Mouse (Mus musculus): ENCODE data around the gene Spo11.

Spo11 gene

GRCm38 (mm10) chr2:173010220-173010717 lies 32.8 kb downstream of the Spo11 start:
- DNase-seq, result no peak

- DNase-seq, result no peak
Observed at GRCm38 (mm10) chr2:173011440-173011839, 33.9 kb downstream of the Spo11 start.

GRCm38 (mm10) chr2:173014741-173015287 lies 37.3 kb downstream of the Spo11 start:
- DNase-seq, result no peak

GRCm38 (mm10) chr2:173017940-173018339 lies 40.4 kb downstream of the Spo11 start:
- DNase-seq, result no peak

- DNase-seq, result peak; percentile 27 to 53
Observed at GRCm38 (mm10) chr2:173018618-173019017, 41.1 kb downstream of the Spo11 start.

GRCm38 (mm10) chr2:173019322-173019721 lies 41.8 kb downstream of the Spo11 start:
- no peak for DNase-seq

- DNase-seq, result peak; percentile 93 to 95
Observed at GRCm38 (mm10) chr2:173019790-173020189, 42.3 kb downstream of the Spo11 start.

GRCm38 (mm10) chr2:173020430-173020829 lies 42.9 kb downstream of the Spo11 start, which contains the start of gene Rbm38:
Gene Rbm38, plus strand, starts transcription at chr2:173020498.
- no peak for DNase-seq

GRCm38 (mm10) chr2:173021633-173022055 lies 44.1 kb downstream of the Spo11 start:
- DNase-seq, result peak; percentile 96

GRCm38 (mm10) chr2:173022056-173022681 lies 44.7 kb downstream of the Spo11 start:
- DNase-seq, result peak; percentile 62 to 77

GRCm38 (mm10) chr2:173022813-173023212 lies 45.3 kb downstream of the Spo11 start:
- DNase-seq, result no peak

- no peak for DNase-seq
Observed at GRCm38 (mm10) chr2:173023371-173023851, 45.9 kb downstream of the Spo11 start.

GRCm38 (mm10) chr2:173023966-173024365 lies 46.5 kb downstream of the Spo11 start:
- no peak for DNase-seq

GRCm38 (mm10) chr2:173024392-173024791 lies 46.9 kb downstream of the Spo11 start:
- no peak for DNase-seq

GRCm38 (mm10) chr2:173024938-173025337 lies 47.4 kb downstream of the Spo11 start:
- peak; percentile 31 to 43 for DNase-seq

- no peak for DNase-seq
Observed at GRCm38 (mm10) chr2:173026286-173026685, 48.8 kb downstream of the Spo11 start.

- DNase-seq, result no peak
Observed at GRCm38 (mm10) chr2:173026688-173027131, 49.2 kb downstream of the Spo11 start.

- DNase-seq, result no peak
Observed at GRCm38 (mm10) chr2:173027169-173027823, 49.8 kb downstream of the Spo11 start.

GRCm38 (mm10) chr2:173027824-173028495 lies 50.5 kb downstream of the Spo11 start:
- no peak for DNase-seq

- no peak for DNase-seq
Observed at GRCm38 (mm10) chr2:173028508-173029031, 51.1 kb downstream of the Spo11 start.

- DNase-seq, result no peak
Observed at GRCm38 (mm10) chr2:173030591-173031338, 53.3 kb downstream of the Spo11 start.

- DNase-seq, result no peak
Observed at GRCm38 (mm10) chr2:173033531-173033930, 56.0 kb downstream of the Spo11 start.

All from kidney, postnatal 4 days (tissue).